Mouse (Mus musculus) embryonic facial prominence, embryonic 14.5 days (tissue): ENCODE data around the gene Atxn1. TPM values are rescaled to one million over a fixed set of nuclear protein-coding genes. Genes with fewer than 3 reads are reported as not detected.

Experiments
- ATAC-seq: fragments of 200-750 bp; cut with Nextera tagmentation; 2 replicates; pipeline ENCODE4 v1.8.0; 2017; ENCODE audit warnings: low read depth, moderate number of reproducible peaks, moderate TSS enrichment
- DNase-seq: peaks from one replicate; pipeline ENCODE4 v3.0.0-alpha.2; 2015; ENCODE audit warnings: low spot score
- H3K27ac ChIP-seq: fragments of 300-500 bp; sonication (generic); replicated peaks from 2 replicates; pipeline ENCODE4 v1.5.1; 2014; ENCODE audit warnings: low read depth, mild to moderate bottlenecking, low read length, moderate library complexity
- H3K27me3 ChIP-seq: fragments of 300-500 bp; sonication (generic); replicated peaks from 2 replicates; pipeline ENCODE4 v1.6.1; 2014; ENCODE audit warnings: low read length; ENCODE audit not compliant: control insufficient read depth, insufficient read depth
- H3K36me3 ChIP-seq: fragments of 300-500 bp; sonication (generic); 2 replicates; pipeline ENCODE4 v1.6.1; 2014; ENCODE audit warnings: low read length, mixed read lengths; ENCODE audit not compliant: control insufficient read depth, insufficient read depth
- H3K4me1 ChIP-seq: fragments of 300-500 bp; sonication (generic); 2 replicates; pipeline ENCODE4 v1.6.1; 2014; ENCODE audit warnings: antibody characterized with exemption, low read length; ENCODE audit not compliant: control insufficient read depth, insufficient read depth
- H3K4me2 ChIP-seq: fragments of 300-500 bp; sonication (generic); 2 replicates; pipeline ENCODE4 v1.6.1; 2014; ENCODE audit warnings: low read depth, mild to moderate bottlenecking, low read length, moderate library complexity, mixed read lengths
- H3K4me3 ChIP-seq: fragments of 300-500 bp; sonication (generic); 2 replicates; pipeline ENCODE4 v1.5.1; 2014; ENCODE audit warnings: low read depth, mild to moderate bottlenecking, low read length
- H3K9ac ChIP-seq: fragments of 300-500 bp; sonication (generic); 2 replicates; pipeline ENCODE4 v1.6.1; 2014; ENCODE audit warnings: low read depth, mild to moderate bottlenecking, low read length, moderate library complexity, mixed read lengths
- H3K9me3 ChIP-seq: fragments of 300-500 bp; sonication (generic); 2 replicates; pipeline ENCODE4 v1.6.1; 2016; ENCODE audit warnings: low read length; ENCODE audit not compliant: control insufficient read depth
- WGBS: fragments of 180-500 bp; shearing (Covaris S2); extraction: QIAGEN DNeasy Blood & Tissue Kit; methylation state at CpG from one replicate; pipeline ENCODE4 v1.1.7; 2014; 5-methylcytosine and 5-hydroxymethylcytosine counted together
- polyA plus RNA-seq: library from polyadenylated mRNA; unstranded; fragments of >200 nt; fragmentation: Nextera tagmentation; extraction: Ambion mirVana; gene quantifications from 2 replicates; pipeline ENCODE4 v1.2.1, GENCODE M21; 2014

Gene Atxn1
- polyA plus RNA-seq, 1 experiment from 2014 or later = 3.6 TPM

- Histone ChIP-seq H3K9me3 (no peaks in the 10 kb centered on the region), H3K36me3 (no peaks in the 10 kb centered on the region), H3K4me3 (no peak overlapping the region), H3K27me3 (no peaks in the 10 kb centered on the region), H3K4me1 (peaks cover 27% of the 10 kb centered on the region), H3K4me2 (no peak overlapping the region), H3K9ac (no peak overlapping the region), H3K27ac (no peak overlapping the region)
- 81% methylated on average over 5 of the region's 5 CpGs for WGBS
- DNase-seq = no peak
- no peak for ATAC-seq
Measured at GRCm38 (mm10) chr13:45876939-45877338, 87.9 kb downstream of the Atxn1 start.

GRCm38 (mm10) chr13:45876368-45876760 is 88.4 kb downstream of the Atxn1 start:
- Histone ChIP-seq H3K27ac (no peak overlapping the region), H3K9me3 (no peaks in the 10 kb centered on the region), H3K4me1 (peaks cover 24% of the 10 kb centered on the region), H3K4me3 (no peak overlapping the region), H3K27me3 (no peaks in the 10 kb centered on the region), H3K4me2 (no peak overlapping the region), H3K9ac (no peak overlapping the region), H3K36me3 (no peaks in the 10 kb centered on the region)
- ATAC-seq (no peak), DNase-seq (no peak)
- WGBS = 90% methylated on average over 2 of the region's 2 CpGs

- WGBS = 67% methylated on average over 6 of the region's 6 CpGs
- Histone ChIP-seq H3K27me3 (no peaks in the 10 kb centered on the region), H3K4me3 (no peak overlapping the region), H3K9ac (no peak overlapping the region), H3K4me2 (no peak overlapping the region), H3K4me1 (peaks cover 18% of the 10 kb centered on the region), H3K36me3 (no peaks in the 10 kb centered on the region), H3K27ac (no peak overlapping the region), H3K9me3 (no peaks in the 10 kb centered on the region)
- ATAC-seq (no peak), DNase-seq (no peak)
Measured at GRCm38 (mm10) chr13:45875686-45876367, 89.0 kb downstream of the Atxn1 start.

GRCm38 (mm10) chr13:45874196-45874595 is 90.6 kb downstream of the Atxn1 start:
- Histone ChIP-seq H3K36me3 (no peaks in the 10 kb centered on the region), H3K4me2 (no peak overlapping the region), H3K27ac (no peak overlapping the region), H3K4me3 (no peak overlapping the region), H3K4me1 (peaks cover 6% of the 10 kb centered on the region; the same call in 1 of the 2 replicates), H3K9ac (no peak overlapping the region), H3K9me3 (no peaks in the 10 kb centered on the region), H3K27me3 (no peaks in the 10 kb centered on the region)
- DNase-seq (no peak), ATAC-seq (no peak)
- WGBS = 92% methylated on average over 4 of the region's 4 CpGs

GRCm38 (mm10) chr13:45872966-45873365 is 91.8 kb downstream of the Atxn1 start:
- Histone ChIP-seq H3K27me3 (no peaks in the 10 kb centered on the region), H3K4me2 (no peak overlapping the region), H3K36me3 (no peaks in the 10 kb centered on the region), H3K9ac (no peak overlapping the region), H3K27ac (no peak overlapping the region), H3K4me3 (no peak overlapping the region), H3K4me1 (peaks cover 8% of the 10 kb centered on the region; the same call in 1 of the 2 replicates), H3K9me3 (no peaks in the 10 kb centered on the region)
- 80% methylated on average over 7 of the region's 7 CpGs for WGBS
- DNase-seq (no peak), ATAC-seq (no peak)

- Histone ChIP-seq H3K27ac (peak overlapping the region; percentile 39; the same call in 1 of the 2 replicates), H3K4me1 (peaks cover 8% of the 10 kb centered on the region; the same call in 1 of the 2 replicates), H3K9me3 (no peaks in the 10 kb centered on the region), H3K36me3 (no peaks in the 10 kb centered on the region), H3K9ac (no peak overlapping the region), H3K4me3 (no peak overlapping the region), H3K27me3 (no peaks in the 10 kb centered on the region), H3K4me2 (peak overlapping the region; percentile 33)
- ATAC-seq = no peak
- WGBS = 54% methylated on average over 14 of the region's 14 CpGs
- no peak for DNase-seq
Measured at GRCm38 (mm10) chr13:45872041-45872746, 92.6 kb downstream of the Atxn1 start.

GRCm38 (mm10) chr13:45871554-45871953 is 93.3 kb downstream of the Atxn1 start:
- no peaks in the 10 kb centered on the region for H3K27me3 ChIP-seq
- WGBS = 20% methylated on average over 7 of the region's 7 CpGs
- no peaks in the 10 kb centered on the region for H3K9me3 ChIP-seq
- H3K4me2 ChIP-seq = peak overlapping the region; percentile 33; the same call in 1 of the 2 replicates
- no peaks in the 10 kb centered on the region for H3K36me3 ChIP-seq
- H3K4me1 ChIP-seq = peaks cover 12% of the 10 kb centered on the region; the same call in 1 of the 2 replicates
- peak overlapping the region; percentile 39; the same call in 1 of the 2 replicates for H3K27ac ChIP-seq
- ATAC-seq = no peak
- no peak for DNase-seq
- no peak overlapping the region for H3K9ac ChIP-seq
- H3K4me3 ChIP-seq = no peak overlapping the region

- no peak overlapping the region for H3K4me3 ChIP-seq
- no peaks in the 10 kb centered on the region for H3K36me3 ChIP-seq
- 77% methylated on average over 8 of the region's 8 CpGs for WGBS
- no peak overlapping the region for H3K9ac ChIP-seq
- no peaks in the 10 kb centered on the region for H3K27me3 ChIP-seq
- ATAC-seq (no peak), DNase-seq (no peak)
- H3K27ac ChIP-seq = no peak overlapping the region
- H3K4me1 ChIP-seq = peaks cover 15% of the 10 kb centered on the region; the same call in 1 of the 2 replicates
- H3K9me3 ChIP-seq = no peaks in the 10 kb centered on the region
- H3K4me2 ChIP-seq = no peak overlapping the region
Measured at GRCm38 (mm10) chr13:45868886-45869285, 95.9 kb downstream of the Atxn1 start.
